Mouse (Mus musculus): Measurements from ENCODE around the gene Rasgef1b. TPM values are rescaled to one million over a fixed set of nuclear protein-coding genes. Genes with fewer than 3 reads are reported as not detected.

Rasgef1b gene
- total and polyA plus RNA-seq, 3 experiments: 0.17 to 0.26 (median 0.21) TPM

- DNase-seq (ENCODE audit: extremely low read depth): no peak
- dilution Hi-C loops (cut with MboI; ENCODE audit: extremely low pct_ligation_motif_present, extremely low pct_unique_long_range_greater_than_20kb, low sequenced_read_pairs): no loop called here
- Histone ChIP-seq H3K9me3 (replicated peaks; ENCODE audit: low read length) (no peaks in the 10 kb centered on the region), H3K27me3 (replicated peaks) (no peaks in the 10 kb centered on the region), H3K4me2 (ENCODE audit: insufficient read depth, low read depth, poor library complexity, severe bottlenecking) (no peak overlapping the region), H3K4me3 (replicated peaks in 1 of 3; ENCODE audit: low read depth in 2 of 3, low read length in 2 of 3, poor library complexity in 1 of 3) (no peak overlapping the region), H3K36me3 (replicated peaks in 1 of 2; ENCODE audit: control insufficient read depth in 1 of 2, insufficient read depth in 1 of 2, low read length in 1 of 2) (no peaks in the 10 kb centered on the region), H3K9ac (ENCODE audit: insufficient read depth, low read depth) (no peak overlapping the region), H3K4me1 (ENCODE audit: control insufficient read depth in 1 of 2, insufficient read depth in 2 of 2) (no peaks in the 10 kb centered on the region), H3K79me2 (replicated peaks; ENCODE audit: control insufficient read depth, extremely low read depth, insufficient read depth, poor library complexity, severe bottlenecking) (no peaks in the 10 kb centered on the region), H3K27ac (ENCODE audit: insufficient read depth, low read depth) (no peak overlapping the region)
- TF ChIP-seq ZNF384 (IDR thresholded peaks at IDR 0.05; ENCODE audit: low read depth, low read length): no peak
- TF ChIP-seq E2F4 (IDR thresholded peaks at IDR 0.05; ENCODE audit: insufficient replicate concordance, low read depth, low read length): no peak
- no peak for TF ChIP-seq JUND (conservative IDR thresholded peaks at IDR 0.05; ENCODE audit: low read depth, low read length)
- no peak for TF ChIP-seq ZMIZ1 (IDR thresholded peaks at IDR 0.05; ENCODE audit: low read depth, low read length)
- no peak for TF ChIP-seq BHLHE40 (IDR thresholded peaks at IDR 0.05; ENCODE audit: low read depth, low read length)
- TF ChIP-seq NRF1 (IDR thresholded peaks at IDR 0.05; ENCODE audit: low read depth, low read length): no peak
- no peak for TF ChIP-seq GABPA (IDR thresholded peaks at IDR 0.05; ENCODE audit: insufficient replicate concordance, low read depth, low read length)
- in situ Hi-C loops (cut with MboI; ENCODE audit: low pct_ligation_motif_present, low pct_unique_long_range_greater_than_20kb, low sequenced_read_pairs): loop anchor here (10.0 kb wide), 1 partner anchor 341 kb away; no protein-coding TSS in a partner anchor
Observed at GRCm38 (mm10) chr5:99586287-99586686, 142.6 kb downstream of the Rasgef1b start.

- in situ Hi-C loops (cut with MboI; ENCODE audit: low pct_ligation_motif_present, low pct_unique_long_range_greater_than_20kb, low sequenced_read_pairs): loop anchor here (10.0 kb wide), 1 partner anchor 341 kb away; no protein-coding TSS in a partner anchor
- no peak overlapping the region for H3K27ac ChIP-seq (ENCODE audit: insufficient read depth, low read depth)
- no peaks in the 10 kb centered on the region for H3K9me3 ChIP-seq (replicated peaks; ENCODE audit: low read length)
- H3K27me3 ChIP-seq (replicated peaks): no peaks in the 10 kb centered on the region
- no peak for DNase-seq (ENCODE audit: extremely low read depth)
- H3K4me2 ChIP-seq (ENCODE audit: insufficient read depth, low read depth, poor library complexity, severe bottlenecking): no peak overlapping the region
- H3K9ac ChIP-seq (ENCODE audit: insufficient read depth, low read depth): no peak overlapping the region
- TF ChIP-seq POLR2AphosphoS2 (IDR thresholded peaks at IDR 0.05; ENCODE audit: low read depth, low read length) (no peak), ZC3H11A (IDR thresholded peaks at IDR 0.05; ENCODE audit: low read depth, low read length) (no peak), TCF12 (IDR thresholded peaks at IDR 0.05; ENCODE audit: low read depth, low read length) (no peak), BHLHE40 (IDR thresholded peaks at IDR 0.05; ENCODE audit: low read depth, low read length) (no peak), GABPA (IDR thresholded peaks at IDR 0.05; ENCODE audit: insufficient replicate concordance, low read depth, low read length) (no peak), ZMIZ1 (IDR thresholded peaks at IDR 0.05; ENCODE audit: low read depth, low read length) (no peak), TBP (conservative IDR thresholded peaks at IDR 0.05; ENCODE audit: low read depth, low read length) (no peak), MEF2A (IDR thresholded peaks at IDR 0.05; ENCODE audit: borderline replicate concordance, low read depth, low read length) (no peak), CHD1 (IDR thresholded peaks at IDR 0.05; ENCODE audit: low read depth, low read length) (no peak), CHD2 (IDR thresholded peaks at IDR 0.05; ENCODE audit: low read length) (no peak), MAZ (IDR thresholded peaks at IDR 0.05; ENCODE audit: low read depth, low read length) (no peak), SIN3A (IDR thresholded peaks at IDR 0.05; ENCODE audit: low read length) (no peak), SMC3 (IDR thresholded peaks at IDR 0.05; ENCODE audit: low read depth, low read length) (no peak)
- no peaks in the 10 kb centered on the region for H3K36me3 ChIP-seq (replicated peaks in 1 of 2; ENCODE audit: control insufficient read depth in 1 of 2, insufficient read depth in 1 of 2, low read length in 1 of 2)
- no peaks in the 10 kb centered on the region for H3K4me1 ChIP-seq (ENCODE audit: control insufficient read depth in 1 of 2, insufficient read depth in 2 of 2)
- dilution Hi-C loops (cut with MboI; ENCODE audit: extremely low pct_ligation_motif_present, extremely low pct_unique_long_range_greater_than_20kb, low sequenced_read_pairs): no loop called here
- no peaks in the 10 kb centered on the region for H3K79me2 ChIP-seq (replicated peaks; ENCODE audit: control insufficient read depth, extremely low read depth, insufficient read depth, poor library complexity, severe bottlenecking)
- no peak overlapping the region for H3K4me3 ChIP-seq (replicated peaks in 1 of 3; ENCODE audit: low read depth in 2 of 3, low read length in 2 of 3, poor library complexity in 1 of 3)
Observed at GRCm38 (mm10) chr5:99585166-99585898, 143.5 kb downstream of the Rasgef1b start.
